Mouse (Mus musculus) kidney, adult 2 months (tissue): ENCODE results near the gene Wipi1. TPM values are rescaled to one million over a fixed set of nuclear protein-coding genes. Genes with fewer than 3 reads are reported as not detected.

Source experiments
- DNase-seq: peaks from one replicate; pipeline ENCODE4 v3.0.0; 2021
- H3K27ac ChIP-seq: fragments of 200-500 bp; 2 replicates; pipeline ENCODE4 v1.5.1; 2012; ENCODE audit warnings: low read depth, low read length, control low read depth, inconsistent platforms; ENCODE audit not compliant: insufficient read depth
- H3K27me3 ChIP-seq: fragments of 200-500 bp; replicated peaks from 2 replicates; pipeline ENCODE4 v1.6.1; 2012; ENCODE audit warnings: mild to moderate bottlenecking, moderate library complexity, low read length, inconsistent platforms; ENCODE audit not compliant: control insufficient read depth, insufficient read depth
- H3K36me3 ChIP-seq: fragments of 200-500 bp; 2 replicates; pipeline ENCODE4 v1.6.1; 2012; ENCODE audit warnings: mild to moderate bottlenecking, moderate library complexity, low read length, inconsistent platforms; ENCODE audit not compliant: control insufficient read depth, insufficient read depth
- H3K4me1 ChIP-seq: fragments of 200-500 bp; 2 replicates; pipeline ENCODE4 v1.6.1; 2011; ENCODE audit warnings: low read length; ENCODE audit not compliant: control insufficient read depth, insufficient read depth
- H3K4me3 ChIP-seq: fragments of 200-500 bp; 2 replicates; pipeline ENCODE4 v1.5.1; 2011; ENCODE audit warnings: mild to moderate bottlenecking, low read depth, low read length, control low read depth; ENCODE audit not compliant: insufficient read depth
- CTCF ChIP-seq: fragments of 200-500 bp; conservative IDR thresholded peaks from 2 replicates; pipeline ENCODE4 v1.5.1; 2011; ENCODE audit warnings: low read depth, mild to moderate bottlenecking, control low read depth, low read length, moderate library complexity, mixed read lengths; ENCODE audit not compliant: insufficient read depth, insufficient read length
- POLR2A ChIP-seq: fragments of 200-500 bp; IDR thresholded peaks from one replicate; pipeline ENCODE4 v1.6.1; 2011; ENCODE audit warnings: low read depth, low read length, control low read depth
- WGBS: fragments of 180-500 bp; shearing (Covaris S2); methylation state at CpG from one replicate; pipeline ENCODE4 v1.1.7; 2018; 5-methylcytosine and 5-hydroxymethylcytosine counted together
- polyA plus RNA-seq: library from polyadenylated mRNA; depleted of rRNA; stranded (reverse); fragments of >200 nt; gene quantifications from 2 replicates; pipeline ENCODE4 v1.2.3, GENCODE M21; 2012; rRNA removed

Gene Wipi1
- polyA plus RNA-seq, 1 experiment = 22.7 TPM

DNA sequence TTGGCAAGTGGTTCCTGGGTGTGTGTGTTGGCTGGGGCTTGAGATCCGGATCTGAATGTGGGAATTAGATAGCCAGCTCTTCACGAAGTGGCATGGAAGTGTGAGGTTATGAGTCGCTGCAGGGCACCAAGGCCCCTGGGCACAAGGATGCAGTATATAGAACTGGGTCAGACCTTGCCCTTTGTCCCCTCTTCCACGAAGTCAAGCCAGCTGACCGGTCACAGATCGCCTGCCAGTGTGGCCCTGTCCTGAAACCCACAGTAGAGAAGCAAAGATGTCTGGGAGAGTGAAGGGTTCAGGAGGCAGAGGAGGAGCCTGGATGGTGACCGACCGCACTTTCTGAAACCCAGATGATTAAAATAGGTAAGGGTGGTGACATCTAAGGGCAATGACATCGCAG, 68.3 kb downstream of the Wipi1 start:
- no peak overlapping the region for H3K27ac ChIP-seq
- H3K4me1 ChIP-seq = no peaks in the 10 kb centered on the region; the same call in 1 of the 2 replicates
- no peak overlapping the region for H3K4me3 ChIP-seq
- no peaks in the 10 kb centered on the region for H3K36me3 ChIP-seq
- WGBS = 44% methylated on average over 9 of the region's 9 CpGs
- DNase-seq = peak; percentile 85
- TF ChIP-seq CTCF (no peak), POLR2A (no peak)
- H3K27me3 ChIP-seq = no peaks in the 10 kb centered on the region

DNA sequence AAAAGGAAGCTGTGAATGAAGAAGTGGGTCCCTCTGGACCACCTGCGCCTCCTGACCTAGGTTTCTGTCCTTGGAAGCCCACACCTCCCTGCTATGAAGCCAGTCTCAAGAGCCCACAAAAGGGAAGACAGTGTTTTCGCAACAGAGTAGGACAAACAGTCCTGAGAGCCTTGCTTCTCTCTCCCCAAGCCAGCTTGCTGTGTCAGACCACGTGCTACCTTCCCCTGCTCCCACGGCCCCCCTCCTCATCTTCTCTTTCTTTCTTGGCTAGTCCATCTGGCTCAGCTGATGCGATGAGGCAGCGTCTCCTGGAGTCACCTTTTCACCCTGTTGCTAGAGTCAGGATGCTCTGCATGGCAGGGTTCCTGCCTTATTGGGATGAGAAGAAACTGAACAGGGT, 72.5 kb downstream of the Wipi1 start:
- Histone ChIP-seq H3K27ac (no peak overlapping the region), H3K4me3 (no peak overlapping the region), H3K36me3 (no peaks in the 10 kb centered on the region), H3K4me1 (no peaks in the 10 kb centered on the region; the same call in 1 of the 2 replicates), H3K27me3 (no peaks in the 10 kb centered on the region)
- TF ChIP-seq CTCF = no peak
- no peak for TF ChIP-seq POLR2A
- WGBS = 60% methylated on average over 6 of the region's 6 CpGs
- DNase-seq = no peak

DNA sequence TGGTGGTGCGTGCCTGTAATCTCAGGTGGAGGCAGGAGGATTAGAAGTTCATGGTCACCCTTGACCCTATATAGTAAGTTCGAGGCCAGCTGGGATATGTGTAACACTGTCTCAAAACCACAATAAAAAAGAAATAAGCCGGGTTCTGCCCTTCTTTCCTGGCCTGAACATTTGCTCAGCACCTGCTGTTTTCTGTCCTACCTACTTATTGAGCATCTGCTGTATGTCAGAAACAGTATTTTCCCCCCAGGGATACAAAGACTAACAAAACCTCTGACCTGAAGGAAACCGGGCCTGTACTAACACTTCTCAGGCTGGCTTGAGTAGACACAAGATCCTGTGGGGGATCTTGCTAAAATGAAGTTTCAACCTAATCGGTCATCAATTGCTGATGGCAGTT, 74.8 kb downstream of the Wipi1 start:
- TF ChIP-seq POLR2A = no peak
- no peak for TF ChIP-seq CTCF
- DNase-seq = no peak
- 61% methylated on average over 5 of the region's 5 CpGs for WGBS

DNA sequence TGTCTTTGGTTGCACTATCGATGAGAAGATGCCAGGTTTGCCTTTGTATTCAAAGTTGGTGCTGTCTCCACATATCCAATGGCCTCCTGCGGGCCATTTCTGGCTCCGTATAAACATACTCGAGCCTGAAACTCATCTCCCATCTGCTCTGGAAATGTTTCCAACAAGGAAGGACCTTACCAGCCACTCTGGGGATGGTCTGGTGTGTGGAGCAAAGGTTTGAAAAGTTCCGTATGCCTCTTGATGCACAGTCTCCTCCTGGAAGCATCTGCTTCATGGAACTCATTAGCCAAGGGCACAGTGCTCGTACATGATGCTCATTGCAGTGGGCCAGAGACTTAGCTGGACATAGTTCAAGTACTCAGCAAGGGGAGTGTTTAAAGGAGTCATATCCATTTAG, 75.8 kb downstream of the Wipi1 start:
- TF ChIP-seq CTCF (no peak), POLR2A (no peak)
- no peak for DNase-seq
- Histone ChIP-seq H3K27me3 (no peaks in the 10 kb centered on the region), H3K27ac (no peak overlapping the region), H3K4me3 (no peak overlapping the region), H3K4me1 (no peaks in the 10 kb centered on the region), H3K36me3 (no peaks in the 10 kb centered on the region)
- WGBS = 91% methylated on average over 6 of the region's 6 CpGs

More for the DNA sequence above, 74.8 kb downstream of the Wipi1 start:
- no peaks in the 10 kb centered on the region for H3K36me3 ChIP-seq
- H3K27ac ChIP-seq = no peak overlapping the region
- H3K4me1 ChIP-seq = no peaks in the 10 kb centered on the region
- no peak overlapping the region for H3K4me3 ChIP-seq
- no peaks in the 10 kb centered on the region for H3K27me3 ChIP-seq

DNA sequence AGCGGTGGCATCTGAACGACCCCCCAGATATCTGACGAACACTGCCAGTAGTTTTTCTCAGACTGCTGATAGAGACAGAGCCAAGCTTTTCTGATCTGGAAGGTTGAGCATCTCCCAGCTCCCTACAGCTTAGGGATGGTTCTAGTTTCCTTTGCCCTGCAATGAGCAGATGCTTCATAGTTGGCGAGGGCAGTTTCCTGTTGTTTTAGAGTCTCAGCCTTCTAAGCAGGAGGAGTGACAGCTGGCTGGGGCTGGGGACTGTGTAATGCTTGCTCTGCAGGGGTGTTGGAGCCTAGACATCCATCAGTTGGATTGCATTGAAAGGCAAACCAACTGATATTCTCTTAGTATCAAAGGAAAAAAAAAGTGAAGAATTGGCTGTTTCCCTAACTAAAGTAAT, 81.7 kb downstream of the Wipi1 start:
- DNase-seq = no peak
- 85% methylated on average over 4 of the region's 4 CpGs for WGBS
- H3K27ac ChIP-seq = no peak overlapping the region
- H3K27me3 ChIP-seq = no peaks in the 10 kb centered on the region
- TF ChIP-seq POLR2A (no peak), CTCF (no peak)
- no peaks in the 10 kb centered on the region for H3K36me3 ChIP-seq
- no peak overlapping the region for H3K4me3 ChIP-seq
- no peaks in the 10 kb centered on the region for H3K4me1 ChIP-seq

DNA sequence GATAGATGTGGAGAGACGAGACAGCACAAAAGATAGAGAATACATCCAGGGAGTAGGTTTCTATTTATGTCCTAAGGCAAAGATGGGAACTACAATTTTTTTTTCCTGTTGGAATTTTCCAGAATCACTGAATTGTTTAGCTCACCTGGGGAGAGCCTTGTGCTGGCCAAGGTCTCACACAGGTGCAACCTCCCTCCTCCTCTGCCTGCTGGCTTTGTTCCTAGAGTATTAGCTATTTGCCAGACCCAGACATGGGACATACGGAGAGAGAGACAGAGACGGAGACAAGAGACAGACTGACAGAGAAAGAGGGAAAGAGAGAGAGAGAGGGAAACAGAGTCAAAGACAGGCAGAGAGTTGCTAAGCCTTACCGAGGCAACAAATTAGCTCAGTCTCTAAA, 86.2 kb downstream of the Wipi1 start:
- WGBS = 84% methylated on average over 4 of the region's 4 CpGs
- H3K36me3 ChIP-seq = no peaks in the 10 kb centered on the region
- H3K4me3 ChIP-seq = no peak overlapping the region
- H3K27ac ChIP-seq = no peak overlapping the region
- no peak for DNase-seq
- H3K27me3 ChIP-seq = no peaks in the 10 kb centered on the region
- H3K4me1 ChIP-seq = no peaks in the 10 kb centered on the region
- TF ChIP-seq CTCF (no peak), POLR2A (no peak)

DNA sequence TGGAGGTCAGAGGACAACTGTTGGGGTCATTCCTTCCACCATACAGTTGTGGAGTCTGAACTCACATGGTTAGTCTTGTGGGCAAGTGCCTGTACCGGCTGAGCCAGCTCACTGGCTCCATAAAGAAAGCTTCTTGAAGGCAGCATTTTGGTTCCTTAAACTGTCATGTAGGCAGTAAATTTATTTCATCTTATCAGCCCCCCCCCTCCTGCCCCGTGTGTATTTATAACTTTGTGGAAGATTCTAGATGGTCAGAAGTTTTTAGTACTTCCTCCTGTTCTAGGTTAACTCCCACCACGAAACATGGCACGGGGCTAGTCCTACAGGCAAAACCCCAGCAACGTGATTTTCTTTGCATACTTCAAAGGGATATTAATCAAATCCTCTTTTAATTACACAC, 86.9 kb downstream of the Wipi1 start:
- no peak for DNase-seq
- H3K27ac ChIP-seq = no peak overlapping the region
- H3K4me1 ChIP-seq = no peaks in the 10 kb centered on the region
- H3K36me3 ChIP-seq = no peaks in the 10 kb centered on the region
- TF ChIP-seq POLR2A (no peak), CTCF (no peak)
- H3K27me3 ChIP-seq = no peaks in the 10 kb centered on the region
- 66% methylated on average over 5 of the region's 5 CpGs for WGBS
- no peak overlapping the region for H3K4me3 ChIP-seq

Other genes starting within 250 kb of the Wipi1 start
- gene Gna13, start 249.1 kb downstream of the Wipi1 start, polyA plus RNA-seq = 26.6 and 27.8 TPM in 2 replicates
- gene 9930022D16Rik, start 198.1 kb downstream of the Wipi1 start, polyA plus RNA-seq = not detected in 2 replicates
- 42.5 and 47.2 TPM in 2 replicates for gene Amz2, start 186.0 kb downstream of the Wipi1 start, polyA plus RNA-seq
- gene Arsg, start 138.6 kb downstream of the Wipi1 start, polyA plus RNA-seq = 20.9 and 24.9 TPM in 2 replicates
- 1.2 and 2.8 TPM in 2 replicates for gene Slc16a6, start 138.4 kb downstream of the Wipi1 start, polyA plus RNA-seq
- 85.9 and 102 TPM in 2 replicates for gene Prkar1a, start 37.4 kb upstream of the Wipi1 start, polyA plus RNA-seq
- 7.5 and 7.6 TPM in 2 replicates for gene Fam20a, start 110.3 kb upstream of the Wipi1 start, polyA plus RNA-seq
- gene 1700012B07Rik, start 216.1 kb upstream of the Wipi1 start, polyA plus RNA-seq = 0.07 TPM in 1 of 2 replicates, not detected in the other